Mouse (Mus musculus) gastrocnemius, postnatal 25 days (tissue): ENCODE results near the gene Rbck1. TPM values are rescaled to one million over a fixed set of nuclear protein-coding genes. Genes with fewer than 3 reads are reported as not detected.
A peak's percentile ranks its signal among the peaks of the same experiment; 100 is the strongest.
"Not testable (repeated sequence)": the region's sequence is repeated elsewhere in the genome, so short reads cannot be mapped to it uniquely, and the experiment has no call there.

Experiments used
- DNase-seq: peaks from one replicate; pipeline ENCODE4 v3.0.0; 2022
- long read RNA-seq, 2 experiments: library from polyadenylated mRNA; stranded (forward); transcript quantifications; one replicate each; pipeline ENCODE4 v2.0.0; 2021
- total RNA-seq, 2 experiments: library from RNA; stranded (reverse); gene quantifications; 1 replicate in 1 of 2; 2 replicates in 1 of 2; pipeline ENCODE4 v1.2.3; 2021

Gene Rbck1
- total RNA-seq = 10 to 100 TPM; 26.6 to 32.2 TPM
- long read RNA-seq, experiment 1, transcript Rbck1-202 (12 exons, 2,384 nt) = major isoform, 23 of 27 reads
- long read RNA-seq, experiment 1, partial matches to known transcripts = 0 of 27 reads
- long read RNA-seq, experiment 1, other reads (novel, unspliced or antisense) = 4 of 27 reads
- long read RNA-seq, experiment 2, transcript Rbck1-202 (12 exons, 2,384 nt) = major isoform, 48 of 58 reads
- long read RNA-seq, experiment 2, partial matches to known transcripts = 4 of 58 reads
- long read RNA-seq, experiment 2, other reads (novel, unspliced or antisense) = 5 of 58 reads

DNA sequence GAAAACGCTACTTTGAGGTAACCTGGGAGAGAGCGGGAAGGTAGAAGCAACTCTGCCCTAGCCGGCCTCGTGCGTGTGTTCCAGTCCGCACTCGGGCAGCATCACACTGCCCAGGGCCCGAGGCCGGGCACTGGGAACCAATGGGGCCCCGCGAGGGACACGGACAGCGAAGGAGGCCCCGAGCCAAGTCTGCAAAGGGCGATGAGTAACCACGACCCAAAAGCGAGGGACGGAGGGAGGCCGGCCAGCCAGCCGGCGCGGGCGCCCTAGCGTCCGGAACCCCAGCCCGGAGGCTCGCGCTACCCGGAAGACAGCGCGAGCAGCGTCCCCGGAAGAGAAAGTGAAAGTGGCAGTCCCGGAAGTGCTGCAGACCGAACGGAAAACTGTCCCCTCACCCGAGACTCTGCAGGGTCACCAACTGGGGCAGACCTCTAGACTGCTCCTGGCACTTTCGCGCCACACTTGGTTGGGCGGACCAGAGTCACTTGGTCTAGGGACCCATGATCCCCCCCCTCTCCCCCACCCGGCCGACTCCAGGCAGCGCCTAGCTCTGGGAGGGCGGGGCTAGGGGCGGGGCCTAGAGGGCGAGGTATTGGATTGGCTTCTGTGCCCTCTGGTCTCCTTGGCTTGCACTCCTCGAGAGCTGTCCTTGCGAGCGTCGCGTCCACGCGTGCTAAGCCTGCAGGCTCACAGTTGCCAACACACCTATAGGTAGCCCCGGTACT lies at the start of gene Rbck1:
Rbck1 (minus strand) TSS at position 553 of the 725 bp plus-strand sequence.
- DNase-seq = peak; percentile 94

- DNase-seq = no peak
Measured at GRCm38 (mm10) chr2:152376345-152376741, 43.9 kb upstream of the Rbck1 start, which contains the start of gene Nrsn2. Gene Nrsn2 (minus strand): TSS chr2:152376638.

DNA sequence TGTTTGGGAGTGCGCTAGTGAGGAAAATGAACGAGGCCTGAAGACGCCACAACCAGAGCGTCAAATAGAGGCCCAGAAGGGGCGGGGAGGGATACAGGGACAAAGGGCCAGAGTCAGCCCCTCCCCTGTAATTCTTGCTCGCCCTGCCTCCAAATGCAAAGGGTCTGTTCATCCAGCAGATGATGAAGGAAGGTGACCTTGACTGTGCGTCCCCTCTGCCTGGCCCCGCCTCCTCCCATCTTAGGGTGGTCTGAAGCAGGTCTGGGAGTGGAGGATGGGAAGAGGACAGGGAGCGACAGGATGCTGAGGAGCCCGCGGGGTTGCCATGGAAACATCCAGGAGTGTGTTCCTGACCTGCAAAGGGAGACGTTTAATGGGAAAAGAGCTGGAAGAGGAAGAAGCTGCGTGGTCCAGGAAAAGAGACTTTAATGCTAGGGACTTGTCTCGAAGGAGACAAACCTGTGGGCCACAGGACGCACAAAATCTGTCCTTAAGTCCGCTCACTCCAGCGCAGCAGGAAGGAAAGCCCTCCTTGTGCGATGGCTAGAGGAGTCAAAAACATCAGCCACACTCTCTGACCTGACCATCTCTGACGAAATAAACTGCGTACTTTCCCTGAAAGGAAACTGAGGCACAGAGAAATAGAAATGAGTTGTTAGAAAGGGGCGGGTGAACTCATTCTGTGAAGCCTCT lies 43.3 kb upstream of the Rbck1 start:
- no peak for DNase-seq

- no peak for DNase-seq
Measured at GRCm38 (mm10) chr2:152373547-152373946, 41.1 kb upstream of the Rbck1 start.

- DNase-seq = no peak
Measured at GRCm38 (mm10) chr2:152372661-152373060, 40.2 kb upstream of the Rbck1 start.

DNA sequence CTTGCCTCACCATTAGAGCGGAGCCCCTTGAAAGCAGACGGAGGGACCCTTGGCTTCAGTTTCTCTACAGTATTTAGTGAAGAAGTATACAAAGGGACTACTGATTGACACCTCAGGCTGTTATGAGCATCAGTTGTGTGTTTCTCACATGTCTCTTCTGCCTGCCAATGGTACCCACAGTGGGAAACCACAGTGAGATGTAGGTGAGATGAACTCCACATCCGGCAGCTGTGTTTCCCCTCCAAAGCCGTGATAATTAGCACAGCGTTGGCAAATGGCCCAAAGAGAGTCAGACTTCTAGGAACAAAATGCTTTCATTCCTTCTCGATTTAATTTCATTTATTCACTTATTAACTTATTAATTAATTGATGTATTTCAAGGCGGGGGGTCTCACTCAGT lies 39.7 kb upstream of the Rbck1 start:
- no peak for DNase-seq

GRCm38 (mm10) chr2:152368532-152369140 lies 36.2 kb upstream of the Rbck1 start:
- peak; percentile 28 for DNase-seq

- no peak for DNase-seq
Measured at GRCm38 (mm10) chr2:152367917-152368316, 35.5 kb upstream of the Rbck1 start.

GRCm38 (mm10) chr2:152363245-152364147 lies 31.0 kb upstream of the Rbck1 start:
- peak; percentile 55 for DNase-seq

- DNase-seq = no peak
Measured at GRCm38 (mm10) chr2:152361193-152361592, 28.7 kb upstream of the Rbck1 start.

DNA sequence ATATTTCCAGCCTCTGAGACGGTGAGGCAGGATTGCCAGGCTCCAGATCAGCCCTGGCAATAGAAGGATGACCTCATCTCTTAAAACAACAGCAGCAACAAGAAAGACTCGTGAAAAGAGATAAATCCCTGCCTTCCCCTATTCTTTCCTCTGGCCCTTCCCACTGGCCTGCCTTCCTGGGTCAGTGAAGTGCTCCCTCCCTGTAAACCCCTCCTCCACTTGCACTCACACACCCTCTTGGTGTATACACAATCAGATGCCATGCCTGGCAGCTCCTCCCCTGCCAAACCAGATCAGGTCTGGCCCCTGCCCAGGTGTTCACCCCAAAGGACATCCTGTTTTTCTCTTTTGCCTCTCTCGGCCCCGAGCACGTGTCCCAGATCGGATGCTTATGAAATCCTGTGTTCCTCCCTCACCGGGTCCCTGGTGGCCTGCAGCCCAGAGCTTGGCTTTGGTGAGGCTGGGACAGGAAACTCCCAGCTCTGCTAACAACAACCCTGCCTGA lies 27.9 kb upstream of the Rbck1 start:
- DNase-seq = peak; percentile 76

- no peak for DNase-seq
Measured at GRCm38 (mm10) chr2:152359616-152360015, 27.2 kb upstream of the Rbck1 start.

GRCm38 (mm10) chr2:152358977-152359376 lies 26.5 kb upstream of the Rbck1 start:
- not testable (repeated sequence) for DNase-seq

GRCm38 (mm10) chr2:152357254-152357653 lies 24.8 kb upstream of the Rbck1 start:
- no peak for DNase-seq

DNA sequence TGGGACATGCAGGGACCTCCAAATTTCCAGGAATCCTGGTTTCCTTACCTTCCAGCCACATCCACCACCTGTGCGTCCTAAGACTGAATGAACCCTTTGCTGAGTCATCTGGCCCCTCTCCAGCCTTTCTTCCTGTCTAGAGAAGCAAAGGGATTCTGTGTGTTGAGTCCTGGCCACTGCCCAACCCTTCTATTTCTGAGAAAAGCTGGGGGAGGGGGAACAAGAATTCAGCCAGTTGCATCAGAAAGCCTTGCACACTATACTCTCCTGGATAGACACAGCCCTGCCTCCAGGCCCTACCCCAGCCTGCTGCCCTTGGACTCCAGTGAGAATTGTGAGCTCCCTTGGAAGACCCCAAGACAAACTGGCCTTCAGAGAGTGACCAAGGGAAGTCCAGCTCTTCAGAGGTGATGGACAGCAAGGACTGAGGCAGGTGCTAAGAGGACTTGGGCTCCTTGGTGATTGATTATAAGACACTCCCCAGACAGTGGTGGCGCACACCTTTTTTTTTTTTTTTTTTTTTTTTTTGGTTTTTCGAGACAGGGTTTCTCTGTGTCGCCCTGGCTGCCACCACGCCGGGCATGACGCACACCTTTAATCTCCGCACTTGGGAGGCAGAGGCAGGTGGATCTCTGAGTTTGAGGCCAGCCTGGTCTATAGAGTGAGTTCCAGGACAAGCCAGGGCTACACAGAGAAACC lies 17.5 kb upstream of the Rbck1 start:
- DNase-seq = no peak

GRCm38 (mm10) chr2:152349205-152349604 lies 16.8 kb upstream of the Rbck1 start:
- DNase-seq = no peak

GRCm38 (mm10) chr2:152347722-152348121 lies 15.3 kb upstream of the Rbck1 start:
- no peak for DNase-seq

GRCm38 (mm10) chr2:152346776-152347465 lies 14.5 kb upstream of the Rbck1 start:
- no peak for DNase-seq

- DNase-seq = no peak
Measured at GRCm38 (mm10) chr2:152345393-152345792, 12.9 kb upstream of the Rbck1 start.

DNA sequence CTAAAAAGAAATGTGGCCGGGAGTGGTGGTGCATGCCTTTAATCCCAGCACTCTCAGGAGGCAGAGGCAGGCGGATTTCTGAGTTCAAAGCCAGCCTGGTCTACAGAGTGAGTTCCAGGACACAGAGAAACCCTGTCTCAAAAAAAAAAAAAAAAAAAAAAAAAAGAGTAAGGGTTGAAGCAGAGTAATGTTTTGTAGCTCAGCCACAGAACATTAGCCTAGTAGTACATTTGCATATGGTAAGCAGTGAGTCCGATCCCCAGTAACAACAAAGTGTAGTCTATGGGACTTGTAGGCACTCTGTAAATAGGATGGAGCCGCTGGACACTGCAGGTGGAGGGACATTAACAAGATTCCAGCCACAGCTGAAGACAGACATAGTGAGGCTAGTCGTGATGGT lies 12.5 kb upstream of the Rbck1 start:
- DNase-seq = no peak
